Mouse (Mus musculus) c-Kit-positive CD71-negative TER-119-negative erythroid progenitor cells, embryonic 14.5 days (primary cell): ENCODE results near the gene Ston1.

Experiments used
- DNase-seq: peaks from one replicate; pipeline ENCODE4 v3.0.0-alpha.2; 2013; ENCODE audit warnings: low read depth

The Ston1 gene

DNA sequence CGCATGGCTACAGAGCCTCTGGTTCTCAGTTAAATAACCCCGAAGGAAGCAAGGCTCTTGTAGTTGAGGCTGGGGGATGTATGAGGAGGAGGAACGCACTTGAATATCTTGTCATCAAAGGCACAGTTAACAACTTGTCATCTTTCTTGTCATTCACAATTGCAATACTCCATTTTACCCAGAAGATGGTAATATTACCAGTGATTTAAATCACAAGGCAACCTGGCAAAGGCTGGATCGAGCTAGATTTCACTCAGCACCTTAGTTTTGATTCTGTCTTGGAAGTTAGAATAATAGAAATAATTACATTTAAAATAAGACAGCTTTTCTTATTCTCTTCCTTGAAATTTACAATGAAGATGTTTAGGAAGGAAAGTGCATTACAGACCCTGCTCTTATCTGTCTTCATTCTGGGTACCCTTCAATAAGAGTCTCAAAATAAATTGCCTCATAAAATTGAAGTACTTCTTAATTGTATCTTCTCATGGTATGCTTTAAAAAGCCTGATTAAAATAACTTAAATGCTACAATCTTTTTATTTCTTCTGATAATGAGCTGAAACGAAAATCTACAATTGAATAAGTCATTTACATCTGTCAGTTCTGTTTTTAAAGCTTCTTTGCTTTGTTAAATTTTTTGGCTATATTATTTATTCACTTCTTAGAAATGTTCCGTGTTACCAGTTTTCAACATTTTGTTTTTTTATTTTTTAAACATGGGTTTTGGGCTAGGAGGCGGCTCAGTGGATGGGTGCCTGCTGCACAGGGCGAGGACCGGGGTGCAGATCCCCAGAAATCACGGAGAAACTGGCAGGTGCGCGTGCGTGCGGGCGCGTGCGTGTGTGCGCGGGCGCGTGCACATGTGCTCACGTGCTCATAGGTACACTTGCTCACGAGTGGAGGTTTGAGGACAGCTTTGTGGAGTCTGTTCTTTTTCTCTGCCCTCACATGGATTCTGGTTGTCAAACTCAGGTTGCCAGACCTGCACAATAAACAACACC, 78.1 kb downstream of the Ston1 start:
- DNase-seq: no peak

DNA sequence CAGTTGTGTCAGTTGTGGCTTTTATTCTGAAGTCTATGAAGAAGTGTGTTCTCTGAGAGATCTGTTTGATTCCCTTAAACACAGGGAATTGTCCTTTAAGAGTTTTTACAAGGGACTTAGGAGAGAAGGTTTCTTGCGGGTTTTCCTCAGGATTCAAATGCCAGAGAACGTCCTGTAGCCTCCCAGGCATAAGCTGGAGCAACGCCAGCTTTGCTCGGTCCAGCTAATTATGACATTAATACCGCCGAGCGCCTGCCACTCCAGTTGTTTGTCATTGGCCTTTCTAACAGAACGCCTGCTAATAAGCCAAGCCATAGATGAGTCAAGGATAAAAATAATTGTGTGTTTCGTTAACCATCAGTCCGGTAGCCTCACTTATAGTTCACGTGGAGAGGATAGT, 90.7 kb downstream of the Ston1 start:
- no peak for DNase-seq

DNA sequence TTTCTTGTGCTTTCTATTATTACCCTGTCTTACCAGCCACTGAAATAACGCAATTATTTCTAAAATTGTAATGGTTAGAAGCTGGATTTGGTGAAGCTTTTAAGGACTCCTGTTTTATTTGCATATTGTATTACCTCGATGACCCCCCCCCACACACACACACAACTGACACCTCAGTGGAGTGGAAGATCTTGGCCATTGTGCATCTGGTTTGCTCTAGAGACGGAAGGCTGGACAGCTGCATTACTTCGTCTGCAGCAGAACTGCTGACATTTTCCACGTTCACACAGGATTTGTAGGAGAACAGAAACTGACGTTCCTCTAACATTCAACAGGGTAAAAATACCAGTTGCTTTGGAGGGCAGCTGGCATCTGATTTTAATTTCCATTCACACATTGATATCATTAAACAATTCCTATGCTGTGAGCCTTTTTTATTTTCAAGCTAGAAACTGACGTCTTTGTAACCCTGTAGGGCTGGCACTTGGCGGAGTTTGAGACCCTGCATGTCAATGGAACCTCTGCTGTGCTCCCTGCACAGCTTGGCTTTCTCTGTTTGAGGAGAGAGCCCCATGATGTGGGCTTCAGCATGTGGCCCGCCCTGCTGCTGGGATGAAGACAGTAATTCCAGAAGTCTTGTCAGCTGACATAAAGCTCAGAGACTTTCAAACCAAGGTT, 99.3 kb downstream of the Ston1 start:
- DNase-seq: no peak

DNA sequence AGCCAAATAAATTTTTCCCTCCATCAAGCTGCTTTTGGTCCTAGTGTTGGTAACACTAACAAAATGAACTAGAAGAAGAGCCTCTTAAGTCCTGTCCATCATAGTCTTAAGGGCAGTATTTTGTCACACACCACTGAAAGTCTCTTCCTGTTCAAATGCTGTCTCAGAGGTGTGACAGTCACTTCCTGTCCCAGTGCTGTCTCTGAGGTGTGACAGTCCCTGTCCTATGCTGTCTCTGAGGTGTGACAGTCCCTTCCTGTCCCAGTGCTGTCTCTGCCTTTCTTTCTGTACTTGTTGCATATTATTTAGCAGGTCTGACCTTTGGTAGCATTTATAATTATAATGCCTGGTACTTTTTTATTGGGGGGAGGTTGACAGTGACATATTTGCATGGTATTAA, 103.4 kb downstream of the Ston1 start:
- no peak for DNase-seq

DNA sequence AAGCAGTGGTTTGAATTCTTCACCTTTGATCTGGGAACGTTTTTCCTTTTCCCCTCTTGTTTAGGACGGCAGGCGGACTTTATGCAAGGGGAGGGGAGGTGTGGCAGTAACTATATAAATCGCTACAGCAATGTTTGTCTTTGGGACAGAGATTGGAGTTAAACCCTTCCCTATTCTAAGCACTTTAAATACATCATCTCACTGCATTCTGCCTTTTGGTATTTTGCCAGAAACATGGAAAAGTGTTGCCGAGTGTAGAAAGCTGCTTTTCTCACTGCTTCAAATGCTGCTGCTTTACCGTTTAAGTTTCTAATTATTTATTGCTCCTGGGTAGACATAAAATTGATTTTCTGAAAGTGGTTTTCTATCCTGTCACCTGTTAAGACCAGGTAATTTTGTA, 104.9 kb downstream of the Ston1 start:
- DNase-seq: no peak

DNA sequence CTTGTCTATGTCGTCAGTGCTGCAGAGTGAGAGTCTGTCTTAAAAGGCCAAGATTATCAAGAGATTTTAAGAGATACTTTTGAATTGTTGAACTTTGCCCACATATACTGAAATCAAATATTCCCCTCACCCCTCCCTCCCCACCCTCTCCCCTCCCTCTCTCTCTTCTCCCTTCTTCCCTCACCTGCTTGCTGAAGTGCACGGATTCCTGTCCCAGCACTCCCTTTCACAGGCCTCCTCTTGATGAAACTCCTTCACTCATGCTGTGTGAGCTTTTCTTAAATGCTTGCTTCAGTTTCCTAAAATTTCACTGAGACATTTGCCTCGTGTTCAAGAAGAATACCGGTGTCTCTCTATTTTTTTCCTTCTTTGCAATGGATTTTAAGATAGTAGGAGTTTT, 105.6 kb downstream of the Ston1 start:
- no peak for DNase-seq

DNA sequence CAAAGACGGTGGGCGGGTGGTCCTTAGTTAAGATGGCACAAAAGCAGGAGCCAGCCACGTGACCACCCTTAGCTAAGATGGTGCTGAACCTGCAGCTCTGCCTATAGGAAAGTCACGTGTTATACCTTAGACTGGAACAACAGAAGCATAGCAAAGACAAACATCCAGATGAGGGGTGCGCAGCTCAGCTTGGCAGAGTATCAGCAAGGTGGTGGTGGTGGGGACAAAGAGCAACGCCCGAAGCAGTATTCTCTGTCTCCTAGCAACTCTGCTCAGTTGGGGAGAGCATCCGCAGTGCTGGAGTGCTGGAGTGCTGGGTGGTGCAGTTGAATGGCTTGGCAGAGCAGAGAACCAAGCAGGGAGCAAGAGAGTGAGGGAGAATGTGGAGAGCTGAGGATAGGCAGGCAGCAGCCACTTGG, 108.8 kb downstream of the Ston1 start:
- no peak for DNase-seq
